Mouse (Mus musculus) CH12.LX (cell line): ENCODE data around the gene Htr1d. TPM values are rescaled to one million over a fixed set of nuclear protein-coding genes. Genes with fewer than 3 reads are reported as not detected.

Experiments used
- DNase-seq: peaks from one replicate; pipeline ENCODE4 v3.0.0-alpha.2; 2013; ENCODE audit errors: extremely low read depth
- H3K27ac ChIP-seq: 2 replicates; pipeline ENCODE4 v1.5.1; 2012; ENCODE audit warnings: low read depth, mild to moderate bottlenecking, control low read depth, moderate library complexity; ENCODE audit not compliant: insufficient read depth
- H3K27me3 ChIP-seq: replicated peaks from 2 replicates; pipeline ENCODE3; 2012; ENCODE audit warnings: inconsistent platforms
- H3K36me3 ChIP-seq, 2 experiments: replicated peaks in 1 of 2; 2 replicates each; pipeline versions ENCODE3 to v1.6.1; 2012; ENCODE audit warnings: inconsistent platforms in 1 of 2, low read length in 1 of 2, mild to moderate bottlenecking in 1 of 2, mixed read lengths in 1 of 2, moderate library complexity in 1 of 2; ENCODE audit not compliant: control insufficient read depth in 1 of 2, insufficient read depth in 1 of 2
- H3K4me1 ChIP-seq, 2 experiments: 2 replicates each; pipeline ENCODE4 v1.6.1; 2012; ENCODE audit warnings: inconsistent platforms in 1 of 2, moderate library complexity in 1 of 2; ENCODE audit not compliant: insufficient read depth in 2 of 2, control insufficient read depth in 1 of 2
- H3K4me2 ChIP-seq: 2 replicates; pipeline ENCODE4 v1.6.1; 2012; ENCODE audit warnings: low read depth, mild to moderate bottlenecking, control low read depth; ENCODE audit not compliant: poor library complexity, insufficient read depth, severe bottlenecking
- H3K4me3 ChIP-seq, 3 experiments: fragments of 150-350 bp in 1 of 3; sonication (generic) in 1 of 3; replicated peaks in 1 of 3; 2 replicates each; pipeline versions ENCODE3 to v1.5.1; 2011 to 2012; ENCODE audit warnings: low read depth in 2 of 3, low read length in 2 of 3, mild to moderate bottlenecking in 2 of 3, moderate library complexity in 2 of 3, control low read depth in 1 of 3, improper control_type of control experiment in 1 of 3, inconsistent platforms in 1 of 3, mixed read lengths in 1 of 3; ENCODE audit not compliant: poor library complexity in 1 of 3
- H3K79me2 ChIP-seq: replicated peaks from 2 replicates; pipeline ENCODE4 v1.6.1; 2012; ENCODE audit warnings: mild to moderate bottlenecking, moderate library complexity; ENCODE audit not compliant: control insufficient read depth, poor library complexity, insufficient read depth, severe bottlenecking; ENCODE audit errors: extremely low read depth
- H3K9ac ChIP-seq: 2 replicates; pipeline ENCODE4 v1.6.1; 2012; ENCODE audit warnings: low read depth, mild to moderate bottlenecking, control low read depth, moderate library complexity; ENCODE audit not compliant: insufficient read depth
- H3K9me3 ChIP-seq: replicated peaks from 2 replicates; pipeline ENCODE3; 2012; ENCODE audit warnings: low read length, inconsistent platforms, mixed read lengths
- BHLHE40 ChIP-seq: IDR thresholded peaks from 2 replicates; pipeline ENCODE4 v1.6.1; 2011; ENCODE audit warnings: mild to moderate bottlenecking, low read depth, low read length, improper control_type of control experiment
- E2F4 ChIP-seq: IDR thresholded peaks from 2 replicates; pipeline ENCODE4 v1.6.1; 2011; ENCODE audit warnings: low read depth, low read length, improper control_type of control experiment; ENCODE audit not compliant: insufficient replicate concordance
- ELF1 ChIP-seq: IDR thresholded peaks from 2 replicates; pipeline ENCODE4 v1.6.1; 2014; ENCODE audit warnings: low read depth, mild to moderate bottlenecking, inconsistent platforms, low read length, improper control_type of control experiment
- GABPA ChIP-seq: IDR thresholded peaks from 2 replicates; pipeline ENCODE4 v1.6.1; 2012; ENCODE audit warnings: low read depth, low read length, improper control_type of control experiment, inconsistent platforms; ENCODE audit not compliant: insufficient replicate concordance
- HCFC1 ChIP-seq: IDR thresholded peaks from 2 replicates; pipeline ENCODE4 v1.6.1; 2012; ENCODE audit warnings: low read depth, mild to moderate bottlenecking, inconsistent platforms, low read length, improper control_type of control experiment
- IRF4 ChIP-seq: IDR thresholded peaks from 2 replicates; pipeline ENCODE4 v1.6.1; 2014; ENCODE audit warnings: low read depth, mild to moderate bottlenecking, inconsistent platforms, low read length, improper control_type of control experiment
- KAT2A ChIP-seq: IDR thresholded peaks from 2 replicates; pipeline ENCODE4 v1.6.1; 2012; ENCODE audit warnings: low read length, improper control_type of control experiment, inconsistent platforms; ENCODE audit not compliant: insufficient replicate concordance
- MAFK ChIP-seq: IDR thresholded peaks from 2 replicates; pipeline ENCODE4 v1.6.1; 2011; ENCODE audit warnings: low read length, improper control_type of control experiment; ENCODE audit not compliant: insufficient replicate concordance
- MAX ChIP-seq: IDR thresholded peaks from 2 replicates; pipeline ENCODE4 v1.6.1; 2011; ENCODE audit warnings: low read length, improper control_type of control experiment
- MAZ ChIP-seq: IDR thresholded peaks from 2 replicates; pipeline ENCODE4 v1.6.1; 2012; ENCODE audit warnings: low read depth, mild to moderate bottlenecking, inconsistent platforms, low read length, improper control_type of control experiment, moderate library complexity
- MYC ChIP-seq: IDR thresholded peaks from 2 replicates; pipeline ENCODE4 v1.6.1; 2011; ENCODE audit warnings: low read depth, mild to moderate bottlenecking, improper control_type of control experiment, low read length
- PAX5 ChIP-seq: IDR thresholded peaks from 2 replicates; pipeline ENCODE4 v1.6.1; 2012; ENCODE audit warnings: low read length, inconsistent platforms, mixed read lengths
- POLR2AphosphoS2 ChIP-seq: IDR thresholded peaks from 2 replicates; pipeline ENCODE4 v1.6.1; 2011; ENCODE audit warnings: low read depth, low read length, improper control_type of control experiment
- RCOR1 ChIP-seq: conservative IDR thresholded peaks from 2 replicates; pipeline ENCODE4 v1.6.1; 2012; ENCODE audit warnings: low read depth, mild to moderate bottlenecking, inconsistent platforms, low read length, improper control_type of control experiment
- TBP ChIP-seq: conservative IDR thresholded peaks from 2 replicates; pipeline ENCODE4 v1.6.1; 2011; ENCODE audit warnings: low read depth, low read length, improper control_type of control experiment
- TCF12 ChIP-seq: IDR thresholded peaks from 2 replicates; pipeline ENCODE4 v1.6.1; 2014; ENCODE audit warnings: low read depth, mild to moderate bottlenecking, inconsistent platforms, low read length, improper control_type of control experiment
- UBTF ChIP-seq: IDR thresholded peaks from 2 replicates; pipeline ENCODE4 v1.6.1; 2012; ENCODE audit warnings: low read depth, mild to moderate bottlenecking, inconsistent platforms, low read length, improper control_type of control experiment, moderate library complexity
- USF2 ChIP-seq: conservative IDR thresholded peaks from 2 replicates; pipeline ENCODE4 v1.6.1; 2011; ENCODE audit warnings: low read depth, low read length, improper control_type of control experiment
- ZKSCAN1 ChIP-seq: IDR thresholded peaks from 2 replicates; pipeline ENCODE4 v1.6.1; 2012; ENCODE audit warnings: low read depth, inconsistent platforms, low read length, improper control_type of control experiment, borderline replicate concordance
- ZNF384 ChIP-seq: IDR thresholded peaks from 2 replicates; pipeline ENCODE4 v1.6.1; 2012; ENCODE audit warnings: low read depth, low read length, improper control_type of control experiment, inconsistent platforms
- dilution Hi-C: fragments of 300-500 bp; cut with MboI; formaldehyde crosslinking; loops from 2 replicates; pipeline ENCODE4 v1.14.3; 2020; ENCODE audit warnings: low sequenced_read_pairs; ENCODE audit not compliant: extremely low pct_unique_long_range_greater_than_20kb, extremely low pct_ligation_motif_present
- in situ Hi-C: fragments of 300-500 bp; cut with MboI; formaldehyde crosslinking; loops from 3 replicates; pipeline ENCODE4 v1.14.3; 2019; ENCODE audit warnings: low sequenced_read_pairs, low pct_ligation_motif_present, low pct_unique_long_range_greater_than_20kb, mixed read lengths
- polyA plus RNA-seq: library from polyadenylated mRNA; unstranded; fragments of >175 nt; gene quantifications from 2 replicates; pipeline ENCODE4 v1.2.1, GENCODE M21; 2012; ENCODE audit warnings: low read depth; ENCODE audit not compliant: insufficient read length
- total RNA-seq, 2 experiments: library from RNA; depleted of rRNA; stranded (reverse); fragments of 300-350 nt in 1 of 2; fragments of >200 nt in 1 of 2; gene quantifications; 2 replicates each; pipeline ENCODE4 v1.2.3; 2012 to 2014

Htr1d gene
- total and polyA plus RNA-seq, 3 experiments = not detected

- no peak overlapping the region for H3K27ac ChIP-seq
- in situ Hi-C loops (loop anchor here (10.0 kb wide), 1 partner anchor 55 kb away; no protein-coding TSS in a partner anchor), dilution Hi-C loops (no loop called here)
- no peak for TF ChIP-seq ELF1
- TF ChIP-seq USF2 = no peak
- no peak for TF ChIP-seq ZNF384
- TF ChIP-seq UBTF = no peak
- TF ChIP-seq TCF12 = no peak
- no peak for TF ChIP-seq RCOR1
- TF ChIP-seq KAT2A = no peak
- no peak for TF ChIP-seq IRF4
- no peak for TF ChIP-seq TBP
- TF ChIP-seq GABPA = no peak
- no peak for TF ChIP-seq MAZ
- no peak for TF ChIP-seq MYC
- TF ChIP-seq MAX = no peak
- no peak for TF ChIP-seq POLR2AphosphoS2
- no peak for TF ChIP-seq HCFC1
- TF ChIP-seq ZKSCAN1 = no peak
- no peak for TF ChIP-seq E2F4
- no peak for TF ChIP-seq PAX5
- no peaks in the 10 kb centered on the region for H3K79me2 ChIP-seq
- H3K27me3 ChIP-seq = no peaks in the 10 kb centered on the region
- H3K4me2 ChIP-seq = no peak overlapping the region
- H3K9me3 ChIP-seq = no peaks in the 10 kb centered on the region
- no peak overlapping the region for H3K4me3 ChIP-seq
- no peaks in the 10 kb centered on the region for H3K36me3 ChIP-seq
- H3K9ac ChIP-seq = no peak overlapping the region
- H3K4me1 ChIP-seq = peaks cover 0 to 5% of the 10 kb centered on the region in 2 experiments; a peak in 2 of 4 replicates
- no peak for DNase-seq
Observed at GRCm38 (mm10) chr4:136450271-136450670, 26.9 kb downstream of the Htr1d start.

- DNase-seq = no peak
- in situ Hi-C loops (loop anchor here (10.0 kb wide), 1 partner anchor 53 kb away; no protein-coding TSS in a partner anchor), dilution Hi-C loops (no loop called here)
Observed at GRCm38 (mm10) chr4:136451564-136451963, 28.2 kb downstream of the Htr1d start.

More at GRCm38 (mm10) chr4:136451564-136451963, 28.2 kb downstream of the Htr1d start:
- no peak for TF ChIP-seq PAX5
- no peak for TF ChIP-seq MAFK
- no peak for TF ChIP-seq BHLHE40
- no peak for TF ChIP-seq MAZ
- H3K27me3 ChIP-seq = no peaks in the 10 kb centered on the region
- no peaks in the 10 kb centered on the region for H3K79me2 ChIP-seq
- H3K4me1 ChIP-seq = peaks cover 0 to 5% of the 10 kb centered on the region in 2 experiments; a peak in 2 of 4 replicates
- H3K27ac ChIP-seq = no peak overlapping the region
- no peak overlapping the region for H3K9ac ChIP-seq
- no peak overlapping the region for H3K4me3 ChIP-seq
- H3K36me3 ChIP-seq = no peaks in the 10 kb centered on the region
- no peak overlapping the region for H3K4me2 ChIP-seq
- no peaks in the 10 kb centered on the region for H3K9me3 ChIP-seq
